Mouse (Mus musculus) forelimb bud, embryonic 11.5 days (tissue): ENCODE measurements at regions not wholly inside any gene's neighbourhood (a gene's known extent, or its start where the extent isn't known, plus 50 kb on each side); places are given as distances from the start of the nearest gene placed in this dataset.
A peak's percentile ranks its signal among the peaks of the same experiment; 100 is the strongest.

ENCODE experiments used
- DNase-seq: peaks from one replicate; pipeline ENCODE4 v3.0.0-alpha.2; 2012; ENCODE audit warnings: low read depth, low spot score

GRCm38 (mm10) chr3:124849915-124850314 lies 269.0 kb upstream of the 1700003H04Rik start:
- no peak for DNase-seq

GRCm38 (mm10) chr3:124820586-124820985 lies 239.7 kb upstream of the 1700003H04Rik start:
- no peak for DNase-seq

DNA sequence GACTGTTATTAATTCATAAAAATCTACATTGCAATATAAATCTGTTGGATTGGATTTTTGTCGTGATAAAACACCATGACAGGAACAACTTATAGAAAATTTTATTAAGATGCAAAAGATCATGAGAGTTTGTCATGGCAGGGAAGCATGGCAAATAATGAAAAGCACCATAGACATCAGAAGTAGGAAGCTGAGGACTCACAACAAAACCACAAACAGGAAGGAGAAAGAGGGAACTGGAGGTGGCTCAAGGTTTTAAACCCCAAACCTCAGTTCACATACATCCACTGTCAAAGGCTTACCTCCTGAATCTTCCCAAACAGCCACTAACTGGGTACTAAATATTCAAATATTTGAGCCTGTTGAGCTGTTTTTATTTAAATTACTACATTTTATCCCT lies 226.0 kb upstream of the 1700003H04Rik start:
- no peak for DNase-seq

GRCm38 (mm10) chr3:124789220-124790017 lies 208.5 kb upstream of the 1700003H04Rik start:
- DNase-seq: peak; percentile 8

DNA sequence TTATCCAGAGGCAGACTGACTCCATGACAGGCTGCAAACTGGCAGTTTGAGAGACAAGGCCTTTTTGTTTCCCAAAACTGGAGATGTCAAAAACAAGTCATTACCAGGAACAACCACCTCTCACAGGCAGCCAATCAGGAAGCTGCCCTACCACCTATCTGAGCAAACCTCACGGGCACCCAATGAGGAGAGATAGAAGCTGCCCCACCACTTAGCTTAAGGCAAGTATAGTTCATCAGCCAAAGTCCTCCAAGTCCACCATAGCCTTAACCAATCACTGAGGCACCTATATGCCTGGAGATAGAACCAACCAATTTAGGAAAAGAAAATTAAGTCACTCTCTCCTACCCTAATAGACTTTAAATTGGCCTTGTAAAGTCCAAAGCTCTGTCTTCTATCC lies 207.3 kb upstream of the 1700003H04Rik start:
- no peak for DNase-seq

- DNase-seq: no peak
Measured at GRCm38 (mm10) chr3:124770326-124770725, 189.4 kb upstream of the 1700003H04Rik start.

GRCm38 (mm10) chr3:124769252-124769651 lies 188.4 kb upstream of the 1700003H04Rik start:
- DNase-seq: peak; percentile 5

DNA sequence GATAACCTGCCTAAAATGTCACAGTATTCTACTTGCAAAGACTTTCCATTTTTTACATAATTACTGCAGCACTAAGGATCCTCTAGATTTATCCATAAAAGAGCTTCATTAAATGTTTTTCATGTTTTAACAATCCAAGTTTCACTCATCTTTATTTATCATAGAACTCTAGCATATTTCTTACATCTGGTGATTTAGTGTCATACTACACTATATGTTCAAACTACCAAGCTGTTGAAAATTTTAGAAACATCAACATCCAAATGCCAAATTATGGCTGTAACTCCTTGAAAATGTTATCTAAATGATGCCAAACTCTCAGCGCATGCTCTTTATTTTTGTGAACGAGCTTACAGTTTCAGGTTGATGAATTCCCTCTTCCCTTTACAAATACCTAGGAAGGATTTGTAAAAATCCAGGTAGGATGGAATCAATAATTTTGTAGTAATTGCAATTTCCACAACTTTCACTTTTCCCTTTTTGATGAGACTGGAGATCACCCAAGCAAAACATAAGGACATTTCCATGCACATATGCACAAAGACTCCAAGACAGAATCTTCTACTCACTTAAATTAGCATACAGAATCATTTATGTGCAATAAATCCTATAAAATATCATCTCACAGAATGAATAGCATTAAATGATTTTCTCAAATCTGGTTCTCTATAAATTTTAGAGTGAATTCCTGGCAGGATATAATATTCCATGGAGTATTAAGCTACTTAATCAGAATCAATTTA lies 175.0 kb upstream of the 1700003H04Rik start:
- no peak for DNase-seq

GRCm38 (mm10) chr3:124752571-124753118 lies 171.7 kb upstream of the 1700003H04Rik start:
- DNase-seq: peak; percentile 56

DNA sequence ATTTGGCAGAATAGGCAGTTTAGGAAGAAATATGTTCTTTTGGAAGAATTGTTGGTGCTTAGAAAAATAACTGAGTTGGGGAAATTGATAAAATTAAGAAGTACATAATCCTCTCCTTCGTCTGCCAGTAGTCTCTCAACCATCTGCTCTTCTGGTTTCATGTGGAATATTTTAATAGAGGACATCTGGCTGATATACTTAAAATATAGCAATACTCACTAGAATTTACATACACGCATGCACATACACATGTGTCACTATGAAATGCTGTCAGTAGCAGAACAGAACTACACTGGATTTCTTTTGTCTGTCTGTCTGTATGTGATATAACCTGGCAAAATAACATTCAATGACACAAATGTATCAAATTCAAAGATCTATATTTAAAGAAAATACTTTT lies 168.4 kb upstream of the 1700003H04Rik start:
- no peak for DNase-seq

GRCm38 (mm10) chr3:124728281-124728680 lies 147.4 kb upstream of the 1700003H04Rik start:
- no peak for DNase-seq

GRCm38 (mm10) chr3:124712166-124712565 lies 131.3 kb upstream of the 1700003H04Rik start:
- peak; percentile 1 for DNase-seq

GRCm38 (mm10) chr3:124673551-124673950 lies 92.7 kb upstream of the 1700003H04Rik start:
- no peak for DNase-seq

DNA sequence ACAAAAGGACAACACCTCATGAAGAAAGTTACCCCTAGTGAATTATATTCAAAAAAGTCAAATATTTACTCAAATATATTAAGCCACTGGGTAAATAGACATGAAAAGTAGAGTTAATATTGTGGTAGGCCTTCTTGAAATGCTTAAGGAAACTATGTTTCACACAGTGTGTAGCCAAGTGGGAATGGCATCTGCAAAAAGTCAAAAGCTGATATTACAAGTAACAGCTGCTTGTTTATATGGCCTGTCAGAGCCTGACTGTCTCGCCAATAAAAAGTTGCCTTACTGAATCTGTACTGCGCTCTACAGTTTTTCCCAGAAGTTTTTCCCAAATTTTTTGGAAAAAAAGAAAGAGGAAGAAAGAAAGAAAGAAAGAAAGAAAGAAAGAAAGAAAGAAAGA lies 77.3 kb upstream of the 1700003H04Rik start:
- DNase-seq: no peak

DNA sequence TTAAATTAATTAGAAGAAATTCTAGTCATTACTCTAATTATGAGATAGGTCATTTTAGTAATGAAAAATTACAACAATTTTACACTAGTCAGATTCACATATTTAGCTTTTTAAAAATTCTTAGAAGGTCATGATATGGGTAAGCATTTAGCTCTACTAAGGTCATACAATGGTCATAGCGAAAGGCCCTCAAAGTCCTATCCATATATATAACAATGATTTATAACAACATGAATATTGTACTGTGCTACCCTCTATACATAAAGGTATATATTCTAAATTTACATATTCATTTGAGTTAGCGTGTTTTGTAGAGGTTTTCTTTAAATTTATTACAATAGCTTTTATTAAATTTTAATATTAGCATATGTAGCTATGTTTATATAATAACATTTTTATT lies 52.5 kb upstream of the 1700003H04Rik start:
- no peak for DNase-seq
